Mouse (Mus musculus) ES-Bruce4 (cell line): ENCODE measurements at regions not wholly inside any gene's neighbourhood (a gene's known extent, or its start where the extent isn't known, plus 50 kb on each side); places are given as distances from the start of the nearest gene placed in this dataset.

Experiments
- H3K27ac ChIP-seq: 2 replicates; pipeline ENCODE4 v1.5.1; 2012; ENCODE audit warnings: low read length, inconsistent platforms; ENCODE audit not compliant: insufficient read depth
- H3K27me3 ChIP-seq: 2 replicates; pipeline ENCODE4 v1.6.1; 2012; ENCODE audit warnings: mild to moderate bottlenecking, low read length, inconsistent platforms; ENCODE audit not compliant: control insufficient read depth, poor library complexity, insufficient read depth, severe bottlenecking
- H3K36me3 ChIP-seq: 2 replicates; pipeline ENCODE4 v1.6.1; 2012; ENCODE audit warnings: inconsistent platforms, mild to moderate bottlenecking, low read length, moderate library complexity; ENCODE audit not compliant: control insufficient read depth, poor library complexity, insufficient read depth, severe bottlenecking
- H3K4me1 ChIP-seq: one replicate; pipeline ENCODE4 v1.8.1; 2011; ENCODE audit warnings: low read length; ENCODE audit not compliant: control insufficient read depth, insufficient read depth
- H3K4me3 ChIP-seq: 2 replicates; pipeline ENCODE4 v1.5.1; 2011; ENCODE audit warnings: low read depth, mild to moderate bottlenecking, low read length
- H3K9ac ChIP-seq: 2 replicates; pipeline ENCODE4 v1.6.1; 2012; ENCODE audit warnings: low read depth, mild to moderate bottlenecking, inconsistent platforms; ENCODE audit not compliant: poor library complexity, severe bottlenecking
- H3K9me3 ChIP-seq: replicated peaks from 2 replicates; pipeline ENCODE4 v1.6.1; 2012; ENCODE audit warnings: mild to moderate bottlenecking, low read length, inconsistent platforms; ENCODE audit not compliant: control insufficient read depth, poor library complexity, insufficient read depth, severe bottlenecking
- CTCF ChIP-seq: IDR thresholded peaks from one replicate; pipeline ENCODE4 v1.8.1; 2011; ENCODE audit warnings: low read depth, low read length
- EP300 ChIP-seq: IDR thresholded peaks from 2 replicates; pipeline ENCODE4 v1.6.1; 2011; ENCODE audit warnings: low read depth, low read length; ENCODE audit not compliant: insufficient read depth
- POLR2A ChIP-seq: IDR thresholded peaks from one replicate; pipeline ENCODE4 v1.8.1; 2011; ENCODE audit warnings: low read length; ENCODE audit not compliant: insufficient read depth

GRCm38 (mm10) chr10:111694227-111695200, 188.4 kb downstream of the Phlda1 start:
- H3K4me3 ChIP-seq, result no peak overlapping the region
- H3K4me1 ChIP-seq, result peaks cover 3% of the 10 kb centered on the region
- no peak overlapping the region for H3K9ac ChIP-seq
- H3K27ac ChIP-seq, result no peak overlapping the region
- H3K36me3 ChIP-seq, result no peaks in the 10 kb centered on the region
- H3K9me3 ChIP-seq, result no peaks in the 10 kb centered on the region
- TF ChIP-seq POLR2A, result no peak
- TF ChIP-seq EP300, result no peak
- TF ChIP-seq CTCF, result no peak
- no peaks in the 10 kb centered on the region for H3K27me3 ChIP-seq

DNA sequence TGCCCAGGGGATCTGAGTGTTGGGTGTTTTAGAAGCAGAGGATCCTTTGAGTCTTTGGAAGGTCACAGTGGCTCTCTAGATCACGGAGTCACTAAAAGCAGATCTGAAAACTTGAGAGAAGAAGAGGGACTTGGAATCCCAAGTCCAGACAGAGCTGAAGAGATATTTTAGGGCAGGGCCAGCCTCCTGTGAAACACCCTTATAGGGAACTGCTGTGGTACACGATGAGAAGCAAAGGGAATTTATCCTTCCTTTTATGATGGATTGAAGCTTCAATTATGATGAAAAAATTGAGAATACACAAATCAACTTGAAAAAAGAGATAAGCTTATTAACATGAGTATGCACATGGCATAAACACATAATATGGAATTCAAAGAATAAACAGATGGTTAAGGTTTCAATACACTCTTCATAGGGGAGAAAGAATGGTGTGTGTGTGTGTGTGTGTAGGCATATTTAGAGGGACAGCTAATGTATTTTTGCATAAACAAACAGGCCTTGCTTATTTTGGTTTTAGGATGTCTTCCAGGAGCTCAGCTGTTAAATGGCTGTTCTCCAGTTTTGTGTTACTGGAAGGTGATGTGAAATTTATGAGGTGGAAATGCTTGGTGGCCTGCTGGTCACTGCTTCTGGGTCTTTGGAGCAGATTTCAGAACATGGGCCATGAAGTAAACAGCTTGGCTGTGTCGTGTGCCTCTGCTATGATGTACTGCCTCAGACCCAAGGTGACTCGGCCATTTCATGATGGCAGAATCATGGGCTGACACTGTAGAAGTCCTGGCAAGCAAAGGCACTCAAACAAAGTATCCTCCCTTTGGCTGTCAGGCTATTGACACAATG, 190.1 kb downstream of the Phlda1 start:
- Histone ChIP-seq H3K4me3 (no peak overlapping the region), H3K27me3 (no peaks in the 10 kb centered on the region), H3K4me1 (peaks cover 3% of the 10 kb centered on the region), H3K9me3 (no peaks in the 10 kb centered on the region), H3K27ac (no peak overlapping the region), H3K9ac (no peak overlapping the region), H3K36me3 (no peaks in the 10 kb centered on the region)
- TF ChIP-seq EP300 (no peak), POLR2A (no peak), CTCF (no peak)

- Histone ChIP-seq H3K9me3 (no peaks in the 10 kb centered on the region), H3K4me3 (no peak overlapping the region), H3K27ac (no peak overlapping the region), H3K4me1 (peaks cover 3% of the 10 kb centered on the region), H3K36me3 (no peaks in the 10 kb centered on the region), H3K9ac (no peak overlapping the region), H3K27me3 (no peaks in the 10 kb centered on the region)
- TF ChIP-seq POLR2A, result no peak
- TF ChIP-seq EP300, result no peak
- no peak for TF ChIP-seq CTCF
These were observed 190.9 kb downstream of the Phlda1 start for GRCm38 (mm10) chr10:111696987-111697386.

- H3K36me3 ChIP-seq, result no peaks in the 10 kb centered on the region
- no peaks in the 10 kb centered on the region; the same call in 1 of the 2 replicates for H3K27me3 ChIP-seq
- no peaks in the 10 kb centered on the region for H3K9me3 ChIP-seq
- no peak overlapping the region for H3K27ac ChIP-seq
- TF ChIP-seq EP300, result no peak
- TF ChIP-seq CTCF, result no peak
- TF ChIP-seq POLR2A, result no peak
- H3K4me1 ChIP-seq, result peaks cover under 1% of the 10 kb centered on the region
- no peak overlapping the region for H3K4me3 ChIP-seq
- no peak overlapping the region for H3K9ac ChIP-seq
These were observed 193.7 kb downstream of the Phlda1 start for GRCm38 (mm10) chr10:111699557-111700508.

DNA sequence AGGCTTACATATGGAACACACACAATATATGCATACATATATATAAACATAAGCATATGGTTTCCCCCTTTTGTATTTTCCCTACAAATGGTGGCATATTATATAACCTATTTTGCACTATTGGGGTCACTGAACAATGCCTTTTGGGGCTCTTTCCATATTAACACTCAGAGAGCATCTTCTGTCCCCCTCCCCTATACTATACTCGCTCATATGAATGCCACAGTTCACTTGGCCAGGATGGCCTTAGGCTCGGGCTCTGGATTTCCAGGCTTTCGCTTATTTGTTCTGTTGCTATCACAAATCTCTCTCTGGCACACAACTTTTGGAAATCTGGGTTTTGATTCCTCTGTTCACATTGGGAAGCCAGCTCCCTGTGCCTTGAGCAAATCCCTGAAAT, 194.5 kb downstream of the Phlda1 start:
- Histone ChIP-seq H3K27ac (no peak overlapping the region), H3K9me3 (0 out of 2 replicates have a peak, but pooled peaks cover 2% of the 10 kb centered on the region), H3K36me3 (no peaks in the 10 kb centered on the region), H3K9ac (no peak overlapping the region), H3K4me1 (no peaks in the 10 kb centered on the region), H3K27me3 (no peaks in the 10 kb centered on the region; the same call in 1 of the 2 replicates), H3K4me3 (no peak overlapping the region)
- TF ChIP-seq POLR2A (no peak), CTCF (no peak), EP300 (no peak)
